Mouse (Mus musculus) midbrain, embryonic 14.5 days (tissue): ENCODE results near the gene Zfp143. TPM values are rescaled to one million over a fixed set of nuclear protein-coding genes. Genes with fewer than 3 reads are reported as not detected.
"Not testable (repeated sequence)": the region's sequence is repeated elsewhere in the genome, so short reads cannot be mapped to it uniquely, and the experiment has no call there.

Experiments used
- ATAC-seq: fragments of 200-750 bp; cut with Nextera tagmentation; 2 replicates; pipeline ENCODE4 v1.8.0; 2017; ENCODE audit warnings: moderate number of reproducible peaks, moderate library complexity; ENCODE audit not compliant: low FRiP score, low TSS enrichment
- DNase-seq: peaks from one replicate; pipeline ENCODE4 v3.0.0-alpha.2; 2015
- H3K27ac ChIP-seq: fragments of 300-500 bp; sonication (generic); replicated peaks from 2 replicates; pipeline ENCODE4 v1.5.1; 2014; ENCODE audit warnings: mild to moderate bottlenecking, low read depth, low read length, moderate library complexity
- H3K27me3 ChIP-seq: fragments of 300-500 bp; sonication (generic); 2 replicates; pipeline ENCODE4 v1.6.1; 2014; ENCODE audit warnings: low read length, control low read depth, mixed read lengths; ENCODE audit not compliant: control insufficient read depth, insufficient read depth
- H3K36me3 ChIP-seq: fragments of 300-500 bp; sonication (generic); 2 replicates; pipeline ENCODE4 v1.6.1; 2014; ENCODE audit warnings: low read length, control low read depth; ENCODE audit not compliant: control insufficient read depth, insufficient read depth
- H3K4me1 ChIP-seq: fragments of 300-500 bp; sonication (generic); 2 replicates; pipeline ENCODE4 v1.6.1; 2014; ENCODE audit warnings: mild to moderate bottlenecking, antibody characterized with exemption, low read length, control low read depth; ENCODE audit not compliant: control insufficient read depth, insufficient read depth
- H3K4me2 ChIP-seq: fragments of 300-500 bp; sonication (generic); 2 replicates; pipeline ENCODE4 v1.6.1; 2014; ENCODE audit warnings: mild to moderate bottlenecking, low read length, moderate library complexity
- H3K4me3 ChIP-seq: fragments of 300-500 bp; sonication (generic); replicated peaks from 2 replicates; pipeline ENCODE4 v1.5.1; 2014; ENCODE audit warnings: low read depth, low read length
- H3K9ac ChIP-seq: fragments of 300-500 bp; sonication (generic); replicated peaks from 2 replicates; pipeline ENCODE4 v1.6.1; 2014; ENCODE audit warnings: mild to moderate bottlenecking, low read length, moderate library complexity
- H3K9me3 ChIP-seq: fragments of 300-500 bp; sonication (generic); 2 replicates; pipeline ENCODE4 v1.6.1; 2016; ENCODE audit warnings: low read length, control low read depth, mixed read lengths; ENCODE audit not compliant: control insufficient read depth
- WGBS: fragments of 180-500 bp; shearing (Covaris S2); extraction: QIAGEN DNeasy Blood & Tissue Kit; methylation state at CpG from one replicate; pipeline ENCODE4 v1.1.7; 2014; 5-methylcytosine and 5-hydroxymethylcytosine counted together
- polyA plus RNA-seq: library from polyadenylated mRNA; unstranded; fragments of >200 nt; fragmentation: Nextera tagmentation; extraction: Ambion mirVana; gene quantifications from 2 replicates; pipeline ENCODE4 v1.2.1, GENCODE M21; 2014

Zfp143 gene
- polyA plus RNA-seq, 1 experiment from 2014 or later = 21.7 TPM

- H3K4me3 ChIP-seq = no peak overlapping the region
- WGBS = 89% methylated on average over 3 of the region's 3 CpGs
- DNase-seq (no peak), ATAC-seq (no peak)
- H3K27me3 ChIP-seq = no peaks in the 10 kb centered on the region
- H3K36me3 ChIP-seq = peaks cover 47% of the 10 kb centered on the region
- no peak overlapping the region for H3K9ac ChIP-seq
- no peaks in the 10 kb centered on the region for H3K9me3 ChIP-seq
- no peak overlapping the region for H3K4me2 ChIP-seq
- H3K4me1 ChIP-seq = no peaks in the 10 kb centered on the region
- H3K27ac ChIP-seq = no peak overlapping the region
These were observed 30.7 kb upstream of the Zfp143 start for GRCm38 (mm10) chr7:110030342-110030741.

- peaks cover 41% of the 10 kb centered on the region for H3K36me3 ChIP-seq
- not testable (repeated sequence) for DNase-seq, H3K27me3 ChIP-seq, H3K9ac ChIP-seq, H3K27ac ChIP-seq, H3K4me1 ChIP-seq, H3K9me3 ChIP-seq, ATAC-seq, H3K4me2 ChIP-seq, H3K4me3 ChIP-seq
- whole genome bisulfite sequencing = 97% methylated on average over 2 of the region's 2 CpGs
These were observed 3.3 kb upstream of the Zfp143 start for GRCm38 (mm10) chr7:110057723-110058122.

- no peak overlapping the region for H3K9ac ChIP-seq
- H3K27me3 ChIP-seq = no peaks in the 10 kb centered on the region
- DNase-seq (peak; percentile 58), ATAC-seq (no peak)
- H3K4me1 ChIP-seq = peaks cover 17% of the 10 kb centered on the region
- H3K4me3 ChIP-seq = no peak overlapping the region
- no peaks in the 10 kb centered on the region for H3K9me3 ChIP-seq
- WGBS = 88% methylated on average over 12 of the region's 12 CpGs
- peaks cover 28% of the 10 kb centered on the region for H3K36me3 ChIP-seq
- peak overlapping the region; percentile 59; the same call in 1 of the 2 replicates for H3K4me2 ChIP-seq
- H3K27ac ChIP-seq = 0 out of 2 replicates have a peak overlapping the region, but pooled peaks have one; percentile 97
These were observed 1.8 kb upstream of the Zfp143 start for GRCm38 (mm10) chr7:110059092-110059785.

- WGBS = 17% methylated on average over 5 of the region's 5 CpGs
- DNase-seq = peak; percentile 4
These were observed 830 bp upstream of the Zfp143 start for GRCm38 (mm10) chr7:110060106-110060668.

GRCm38 (mm10) chr7:110060669-110061198 is 283 bp upstream of the Zfp143 start:
- H3K9me3 ChIP-seq = no peaks in the 10 kb centered on the region
- peaks cover 15% of the 10 kb centered on the region for H3K36me3 ChIP-seq
- ATAC-seq (peak; percentile 29), DNase-seq (peak; percentile 51)
- H3K4me1 ChIP-seq = peaks cover 17% of the 10 kb centered on the region
- H3K9ac ChIP-seq = peak overlapping the region; percentile 96
- peak overlapping the region; percentile 97 for H3K27ac ChIP-seq
- H3K27me3 ChIP-seq = no peaks in the 10 kb centered on the region
- H3K4me2 ChIP-seq = peak overlapping the region; percentile 59
- under 1% methylated on average over 26 of the region's 26 CpGs for WGBS
- peak overlapping the region; percentile 55 for H3K4me3 ChIP-seq

More at GRCm38 (mm10) chr7:110060106-110060668, 830 bp upstream of the Zfp143 start:
- peaks cover 17% of the 10 kb centered on the region for H3K4me1 ChIP-seq
- ATAC-seq = no peak
- H3K27me3 ChIP-seq = no peaks in the 10 kb centered on the region
- H3K36me3 ChIP-seq = peaks cover 19% of the 10 kb centered on the region
- H3K4me3 ChIP-seq = peak overlapping the region; percentile 55
- H3K4me2 ChIP-seq = peak overlapping the region; percentile 59
- peak overlapping the region; percentile 96 for H3K9ac ChIP-seq
- peak overlapping the region; percentile 97 for H3K27ac ChIP-seq
- H3K9me3 ChIP-seq = no peaks in the 10 kb centered on the region

GRCm38 (mm10) chr7:110061752-110062273 is 796 bp downstream of the Zfp143 start:
- under 1% methylated on average over 46 of the region's 48 CpGs for WGBS
- Histone ChIP-seq H3K9ac (peak overlapping the region; percentile 96), H3K4me1 (peaks cover 17% of the 10 kb centered on the region), H3K4me2 (peak overlapping the region; percentile 68), H3K36me3 (peaks cover 6% of the 10 kb centered on the region), H3K27ac (peak overlapping the region; percentile 100), H3K27me3 (no peaks in the 10 kb centered on the region), H3K9me3 (no peaks in the 10 kb centered on the region), H3K4me3 (peak overlapping the region; percentile 66)
- ATAC-seq (peak; percentile 71), DNase-seq (peak; percentile 88)

GRCm38 (mm10) chr7:110063731-110064130 is 2.7 kb downstream of the Zfp143 start:
- Histone ChIP-seq H3K36me3 (peaks cover 4% of the 10 kb centered on the region; the same call in 1 of the 2 replicates), H3K4me1 (peaks cover 17% of the 10 kb centered on the region), H3K4me3 (no peak overlapping the region), H3K4me2 (no peak overlapping the region), H3K9me3 (no peaks in the 10 kb centered on the region), H3K9ac (no peak overlapping the region), H3K27me3 (no peaks in the 10 kb centered on the region), H3K27ac (no peak overlapping the region)
- ATAC-seq (no peak), DNase-seq (no peak)
- WGBS = 97% methylated on average over 9 of the region's 9 CpGs

GRCm38 (mm10) chr7:110069070-110069469 is 8.1 kb downstream of the Zfp143 start:
- Histone ChIP-seq H3K4me2 (no peak overlapping the region), H3K36me3 (peaks cover 40% of the 10 kb centered on the region), H3K27ac (no peak overlapping the region), H3K27me3 (no peaks in the 10 kb centered on the region), H3K4me1 (no peaks in the 10 kb centered on the region), H3K4me3 (no peak overlapping the region), H3K9ac (no peak overlapping the region), H3K9me3 (no peaks in the 10 kb centered on the region)
- ATAC-seq = no peak
- no peak for DNase-seq
- WGBS = 92% methylated on average over 2 of the region's 2 CpGs
